Mouse (Mus musculus) spleen, embryonic (tissue): ENCODE data around the gene 4933430I17Rik.

Experiments used
- CTCF ChIA-PET: fragments of 350-600 bp; sonication (Branson Sonifier 250); formaldehyde crosslinking; loops from one replicate; lab custom pipeline; 2022; lab: Charles Lee

4933430I17Rik gene

GRCm38 (mm10) chr4:62502969-62503368, 22.2 kb upstream of the 4933430I17Rik start:
- CTCF ChIA-PET = interaction anchor here (0.5 kb wide), 1 partner anchor 11 kb away, joined by 3 read pairs; no protein-coding TSS in a partner anchor

- CTCF ChIA-PET = interaction anchor here (0.5 kb wide), 1 partner anchor 11 kb away, joined by 3 read pairs; no protein-coding TSS in a partner anchor
Measured at GRCm38 (mm10) chr4:62503374-62503970, 21.7 kb upstream of the 4933430I17Rik start, which contains the start of gene Hdhd3. Gene Hdhd3 (minus strand): TSS chr4:62503467.

GRCm38 (mm10) chr4:62505991-62506390, 19.2 kb upstream of the 4933430I17Rik start:
- CTCF ChIA-PET = no interaction called here

GRCm38 (mm10) chr4:62506798-62507197, 18.4 kb upstream of the 4933430I17Rik start:
- CTCF ChIA-PET = interaction anchor here (0.9 kb wide), 1 partner anchor 9 kb away, joined by 3 read pairs; no protein-coding TSS in a partner anchor

- CTCF ChIA-PET = no interaction called here
Measured at GRCm38 (mm10) chr4:62508839-62509238, 16.3 kb upstream of the 4933430I17Rik start.

- CTCF ChIA-PET = no interaction called here
Measured at GRCm38 (mm10) chr4:62509946-62510345, 15.2 kb upstream of the 4933430I17Rik start.

- CTCF ChIA-PET = no interaction called here
Measured at GRCm38 (mm10) chr4:62513998-62514506, 11.1 kb upstream of the 4933430I17Rik start.

GRCm38 (mm10) chr4:62514995-62515394, 10.2 kb upstream of the 4933430I17Rik start:
- CTCF ChIA-PET = no interaction called here

GRCm38 (mm10) chr4:62515490-62515889, 9.7 kb upstream of the 4933430I17Rik start:
- CTCF ChIA-PET = no interaction called here

GRCm38 (mm10) chr4:62516079-62516478, 9.1 kb upstream of the 4933430I17Rik start:
- CTCF ChIA-PET = no interaction called here

GRCm38 (mm10) chr4:62516579-62516978, 8.6 kb upstream of the 4933430I17Rik start:
- CTCF ChIA-PET = no interaction called here

GRCm38 (mm10) chr4:62517046-62517445, 8.1 kb upstream of the 4933430I17Rik start:
- CTCF ChIA-PET = no interaction called here

- CTCF ChIA-PET = no interaction called here
Measured at GRCm38 (mm10) chr4:62517538-62518415, 7.4 kb upstream of the 4933430I17Rik start.

- CTCF ChIA-PET = no interaction called here
Measured at GRCm38 (mm10) chr4:62518416-62519121, 6.6 kb upstream of the 4933430I17Rik start.

GRCm38 (mm10) chr4:62519122-62519848, 5.9 kb upstream of the 4933430I17Rik start:
- CTCF ChIA-PET = no interaction called here

- CTCF ChIA-PET = interaction anchor here (0.6 kb wide), 1 partner anchor 36 kb away, joined by 4 read pairs; no protein-coding TSS in a partner anchor
Measured at GRCm38 (mm10) chr4:62519849-62520233, 5.3 kb upstream of the 4933430I17Rik start, which contains the start of gene Alad. Gene Alad (minus strand): TSS chr4:62519918.

GRCm38 (mm10) chr4:62520892-62521400, 4.2 kb upstream of the 4933430I17Rik start:
- CTCF ChIA-PET = no interaction called here

GRCm38 (mm10) chr4:62525489-62525811, 281 bp downstream of the 4933430I17Rik start:
- CTCF ChIA-PET = interaction anchor here (0.7 kb wide), 2 partner anchors 42 to 181 kb away, joined by 6 to 12 read pairs; no protein-coding TSS in a partner anchor

GRCm38 (mm10) chr4:62526256-62526655, 1.1 kb downstream of the 4933430I17Rik start:
- CTCF ChIA-PET = no interaction called here

- CTCF ChIA-PET = no interaction called here
Measured at GRCm38 (mm10) chr4:62527655-62528054, 2.5 kb downstream of the 4933430I17Rik start.

- CTCF ChIA-PET = no interaction called here
Measured at GRCm38 (mm10) chr4:62533729-62534128, 8.6 kb downstream of the 4933430I17Rik start.
